Mouse (Mus musculus) cerebellum, adult 2 months (tissue): ENCODE data around the gene Camk2d.

ENCODE experiments used
- CTCF ChIP-seq: fragments of 200-500 bp; IDR thresholded peaks from 2 replicates; pipeline ENCODE4 v1.5.1; 2011; ENCODE audit warnings: low read depth, mild to moderate bottlenecking, control low read depth, low read length, moderate library complexity, borderline replicate concordance; ENCODE audit not compliant: insufficient read depth
- POLR2A ChIP-seq: fragments of 200-500 bp; IDR thresholded peaks from 2 replicates; pipeline ENCODE4 v1.6.1; 2011; ENCODE audit warnings: low read length, control low read depth, borderline replicate concordance; ENCODE audit not compliant: insufficient read depth

- no peak for TF ChIP-seq POLR2A
- TF ChIP-seq CTCF = no peak
Measured at GRCm38 (mm10) chr3:126572915-126573314, 23.2 kb upstream of the Camk2d start.
